In the genomic region with DNA sequence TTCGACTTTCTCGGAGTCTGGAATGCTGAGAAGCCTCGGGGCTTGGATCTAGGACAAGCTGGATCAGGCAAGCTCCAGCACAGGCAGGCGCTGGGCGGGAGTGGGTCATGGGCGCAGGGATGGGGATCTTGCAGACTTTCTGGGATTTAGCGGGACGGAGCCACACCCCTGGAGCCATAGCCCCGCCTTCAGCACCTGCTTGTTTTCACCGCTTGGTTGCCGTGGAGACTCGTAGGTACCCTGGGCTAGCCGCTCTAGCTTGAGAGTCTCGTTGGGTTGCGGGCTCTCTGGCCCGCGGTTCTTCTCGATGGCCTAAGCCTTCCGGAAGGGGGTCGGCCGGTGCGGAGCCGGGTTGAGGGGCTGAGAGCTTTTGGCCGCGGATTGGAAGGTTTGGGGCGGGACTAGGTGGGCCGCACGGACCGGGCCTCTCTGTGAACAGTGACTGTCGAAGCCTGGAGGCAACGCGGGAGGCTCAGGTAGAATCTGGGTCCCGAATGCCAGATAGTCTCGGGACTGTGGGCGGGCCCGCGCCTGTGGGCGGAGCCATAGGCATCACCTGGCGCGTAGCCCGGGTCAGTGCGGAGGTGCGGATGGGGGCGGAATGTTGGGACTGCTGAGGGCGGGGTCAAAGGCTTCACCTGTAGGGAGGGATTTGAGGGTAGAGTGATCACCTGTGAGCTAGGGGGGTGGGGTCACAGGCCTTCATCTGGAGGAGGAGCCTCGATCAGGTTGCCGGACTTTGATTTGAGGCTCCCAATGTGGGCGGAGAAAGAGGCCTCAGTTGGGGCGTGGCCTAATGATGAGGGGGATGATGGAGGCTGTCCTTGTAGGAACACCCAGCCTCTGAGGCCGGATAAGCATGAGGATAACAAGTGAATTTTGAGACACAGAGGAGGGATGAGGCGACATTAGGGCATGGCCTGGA, we compare ENCODE assay signal across 8 mouse cellular contexts. TPM values are rescaled to one million over a fixed set of nuclear protein-coding genes. Genes with fewer than 3 reads are reported as not detected.
DNase-seq lines count a peak whose midpoint lies in the region; ATAC-seq and TF ChIP-seq lines count a peak whose summit lies in the region.

No protein-coding gene starts in this region.

- peak overlapping the region; percentile 39 for H3K9ac ChIP-seq in embryonic facial prominence, embryonic 15.5 days
- peak overlapping the region; percentile 67 for H3K9ac ChIP-seq in heart, adult 2 months (ENCODE audit: low read depth, low read length)

- H3K36me3 ChIP-seq in embryonic facial prominence, embryonic 15.5 days, result no peaks in the 10 kb centered on the region
- H3K36me3 ChIP-seq in heart, adult 2 months (ENCODE audit: control insufficient read depth, insufficient read depth, low read length), result no peaks in the 10 kb centered on the region
- H3K36me3 ChIP-seq in midbrain, embryonic 10.5 days, result no peaks in the 10 kb centered on the region

- H3K27ac ChIP-seq in embryonic facial prominence, embryonic 15.5 days (replicated peaks), result peak overlapping the region; percentile 93
- peak overlapping the region; percentile 96 for H3K27ac ChIP-seq in heart, adult 2 months
- H3K27ac ChIP-seq in midbrain, embryonic 10.5 days (replicated peaks), result peak overlapping the region; percentile 82

- H3K9me3 ChIP-seq in embryonic facial prominence, embryonic 15.5 days (replicated peaks), result no peaks in the 10 kb centered on the region
- H3K9me3 ChIP-seq in midbrain, embryonic 10.5 days (replicated peaks), result peaks cover 1% of the 10 kb centered on the region; the same call in 1 of the 2 replicates

- TF ChIP-seq CTCF in heart, adult 2 months (IDR thresholded peaks at IDR 0.05), result no peak

- peaks cover 33% of the 10 kb centered on the region for H3K4me1 ChIP-seq in embryonic facial prominence, embryonic 15.5 days
- H3K4me1 ChIP-seq in heart, adult 2 months (ENCODE audit: control insufficient read depth, insufficient read depth, low read length), result peaks cover 4% of the 10 kb centered on the region
- peaks cover 36% of the 10 kb centered on the region for H3K4me1 ChIP-seq in midbrain, embryonic 10.5 days

- peak; percentile 15 for TF ChIP-seq POLR2A in heart, adult 2 months (IDR thresholded peaks at IDR 0.05; ENCODE audit: insufficient read depth, low read depth, low read length)

- intact Hi-C loops in heart, adult 2 months (cut with DNase I), result no loop called here
- intact Hi-C loops in left cerebral cortex, postnatal 4 days (cut with DNase I), result loop anchor here (10.0 kb wide), 1 partner anchor 95 kb away; no protein-coding TSS in a partner anchor

- under 1% methylated on average over 51 of the region's 51 CpGs for WGBS in embryonic facial prominence, embryonic 15.5 days
- WGBS in heart, adult 2 months, result 5% methylated on average over 51 of the region's 51 CpGs
- under 1% methylated on average over 51 of the region's 51 CpGs for WGBS in midbrain, embryonic 10.5 days

- TF ChIP-seq EP300 in heart, adult 2 months (IDR thresholded peaks at IDR 0.05; ENCODE audit: insufficient read depth, low read depth, low read length), result 0 out of 2 replicates have a peak, but pooled peaks have one; percentile 7

- peak; percentile 81 for ATAC-seq in embryonic facial prominence, embryonic 15.5 days (ENCODE audit: insufficient number of reproducible peaks, low FRiP score, low TSS enrichment, low read depth)

- H3K4me2 ChIP-seq in embryonic facial prominence, embryonic 15.5 days (replicated peaks), result peak overlapping the region; percentile 85

- H3K4me3 ChIP-seq in embryonic facial prominence, embryonic 15.5 days (replicated peaks), result peak overlapping the region; percentile 64
- peak overlapping the region; percentile 64 for H3K4me3 ChIP-seq in heart, adult 2 months
- H3K4me3 ChIP-seq in midbrain, embryonic 10.5 days, result peak overlapping the region; percentile 66

- peak; percentile 50 to 77 for DNase-seq in adrenal gland, postnatal 4 days (ENCODE audit: low spot score in 2 of 2)
- peak; percentile 83 to 88 for DNase-seq in heart, adult 2 months
- DNase-seq in kidney, adult 18-20 months, result peak; percentile 97
- peak; percentile 87 for DNase-seq in left cerebral cortex, postnatal 4 days
- peak; percentile 83 for DNase-seq in midbrain, embryonic 10.5 days (ENCODE audit: low spot score)
- DNase-seq in right cerebral cortex, postnatal 36 days (ENCODE audit: low spot score in 2 of 2), result peak; percentile 86 to 91
- peak; percentile 97 for DNase-seq in yolk sac, embryonic 10.5 days (ENCODE audit: low spot score)

- H3K79me2 ChIP-seq in heart, adult 2 months (replicated peaks; ENCODE audit: control insufficient read depth, insufficient read depth, low read length), result no peaks in the 10 kb centered on the region; the same call in 1 of the 2 replicates

- H3K27me3 ChIP-seq in embryonic facial prominence, embryonic 15.5 days, result 0 out of 2 replicates have a peak, but pooled peaks cover 3% of the 10 kb centered on the region
- H3K27me3 ChIP-seq in heart, adult 2 months (ENCODE audit: control insufficient read depth, insufficient read depth, low read length), result no peaks in the 10 kb centered on the region
- H3K27me3 ChIP-seq in midbrain, embryonic 10.5 days (ENCODE audit: low read depth, poor library complexity, severe bottlenecking), result peaks cover 66% of the 10 kb centered on the region

RNA-seq across cellular contexts. Expression of a gene that starts 0.9 kb away (rescaled TPM):
- 100 to 1,000 TPM; 110 to 111 TPM for total RNA-seq in adrenal gland, postnatal 4 days (2021)
- polyA plus RNA-seq in embryonic facial prominence, embryonic 15.5 days (2015; fragmentation: Nextera tagmentation; extraction: Ambion mirVana), result 51.1 and 55.7 TPM in 2 replicates
- total RNA-seq in heart, adult 2 months (2021), result 100 to 1,000 TPM; 159 to 191 TPM
- polyA plus RNA-seq in heart, adult 2 months (2012; rRNA removed), result 227 and 281 TPM in 2 replicates
- total RNA-seq in left cerebral cortex, postnatal 4 days (2021), result 10 to 100 TPM; 60.5 to 71.1 TPM
- 21.5 and 27.0 TPM in 2 replicates for polyA plus RNA-seq in midbrain, embryonic 10.5 days (2016; fragmentation: Nextera tagmentation; extraction: Ambion mirVana)

RNA-seq across cellular contexts. Expression of a gene that starts 3.2 kb away (rescaled TPM):
- total RNA-seq in adrenal gland, postnatal 4 days (2021), result under 1 TPM; 0.25 to 0.65 TPM
- polyA plus RNA-seq in embryonic facial prominence, embryonic 15.5 days (2015; fragmentation: Nextera tagmentation; extraction: Ambion mirVana), result 0.13 and 0.18 TPM in 2 replicates
- under 1 TPM; 0.14 to 0.18 TPM for total RNA-seq in heart, adult 2 months (2021)
- polyA plus RNA-seq in heart, adult 2 months (2012; rRNA removed), result 0.12 TPM in 1 of 2 replicates, not detected in the other
- not detected for total RNA-seq in left cerebral cortex, postnatal 4 days (2021)
- not detected in 2 replicates for polyA plus RNA-seq in midbrain, embryonic 10.5 days (2016; fragmentation: Nextera tagmentation; extraction: Ambion mirVana)

RNA-seq across cellular contexts. Expression of a gene that starts 11.0 kb away (rescaled TPM):
- total RNA-seq in adrenal gland, postnatal 4 days (2021), result 1 to 10 TPM; 4.4 to 4.5 TPM
- polyA plus RNA-seq in embryonic facial prominence, embryonic 15.5 days (2015; fragmentation: Nextera tagmentation; extraction: Ambion mirVana), result 1.2 and 1.7 TPM in 2 replicates
- total RNA-seq in heart, adult 2 months (2021), result under 1 TPM in 1 of 2 experiments, not detected in 1; 0.16 TPM
- polyA plus RNA-seq in heart, adult 2 months (2012; rRNA removed), result 0.29 and 0.51 TPM in 2 replicates
- total RNA-seq in left cerebral cortex, postnatal 4 days (2021), result not detected
- polyA plus RNA-seq in midbrain, embryonic 10.5 days (2016; fragmentation: Nextera tagmentation; extraction: Ambion mirVana), result 0.14 TPM in 2 replicates

RNA-seq across cellular contexts. Expression of a gene that starts 22.3 kb away (rescaled TPM):
- 100 to 1,000 TPM; 136 to 144 TPM for total RNA-seq in adrenal gland, postnatal 4 days (2021)
- polyA plus RNA-seq in embryonic facial prominence, embryonic 15.5 days (2015; fragmentation: Nextera tagmentation; extraction: Ambion mirVana), result 220 and 229 TPM in 2 replicates
- 10 to 100 TPM; 58.6 to 66.3 TPM for total RNA-seq in heart, adult 2 months (2021)
- polyA plus RNA-seq in heart, adult 2 months (2012; rRNA removed), result 53.2 and 80.4 TPM in 2 replicates
- total RNA-seq in left cerebral cortex, postnatal 4 days (2021), result 10 to 100 TPM; 85.7 to 97.3 TPM
- polyA plus RNA-seq in midbrain, embryonic 10.5 days (2016; fragmentation: Nextera tagmentation; extraction: Ambion mirVana), result 248 and 261 TPM in 2 replicates

RNA-seq across cellular contexts. Expression of a gene that starts 26.9 kb away (rescaled TPM):
- 10 to 100 TPM; 74.5 to 76.0 TPM for total RNA-seq in adrenal gland, postnatal 4 days (2021)
- 86.8 and 92.9 TPM in 2 replicates for polyA plus RNA-seq in embryonic facial prominence, embryonic 15.5 days (2015; fragmentation: Nextera tagmentation; extraction: Ambion mirVana)
- 10 to 100 TPM; 27.0 to 29.7 TPM for total RNA-seq in heart, adult 2 months (2021)
- 51.6 and 53.7 TPM in 2 replicates for polyA plus RNA-seq in heart, adult 2 months (2012; rRNA removed)
- total RNA-seq in left cerebral cortex, postnatal 4 days (2021), result 10 to 100 TPM; 37.4 to 40.7 TPM
- polyA plus RNA-seq in midbrain, embryonic 10.5 days (2016; fragmentation: Nextera tagmentation; extraction: Ambion mirVana), result 62.1 and 62.9 TPM in 2 replicates

Comparison
In these comparisons a context has a peak if more than half of its experiments do, and no peak if none do; other contexts are left out.
1. Peak in every context shown above with its lines: DNase-seq, ATAC-seq, H3K4me3 ChIP-seq and H3K27ac ChIP-seq.
2. RNA of a gene that starts 11.0 kb away (total RNA-seq): 4.4 to 4.5 TPM in adrenal gland, postnatal 4 days; 0.16 TPM in heart, adult 2 months and not detected in left cerebral cortex, postnatal 4 days; every median in the first group is over 4 times any median in the second.